Mouse (Mus musculus): Measurements from ENCODE around the gene Farsa.
A peak's percentile ranks its signal among the peaks of the same experiment; 100 is the strongest.
"Not testable (repeated sequence)": the region's sequence is repeated elsewhere in the genome, so short reads cannot be mapped to it uniquely, and the experiment has no call there.

The Farsa gene

DNA sequence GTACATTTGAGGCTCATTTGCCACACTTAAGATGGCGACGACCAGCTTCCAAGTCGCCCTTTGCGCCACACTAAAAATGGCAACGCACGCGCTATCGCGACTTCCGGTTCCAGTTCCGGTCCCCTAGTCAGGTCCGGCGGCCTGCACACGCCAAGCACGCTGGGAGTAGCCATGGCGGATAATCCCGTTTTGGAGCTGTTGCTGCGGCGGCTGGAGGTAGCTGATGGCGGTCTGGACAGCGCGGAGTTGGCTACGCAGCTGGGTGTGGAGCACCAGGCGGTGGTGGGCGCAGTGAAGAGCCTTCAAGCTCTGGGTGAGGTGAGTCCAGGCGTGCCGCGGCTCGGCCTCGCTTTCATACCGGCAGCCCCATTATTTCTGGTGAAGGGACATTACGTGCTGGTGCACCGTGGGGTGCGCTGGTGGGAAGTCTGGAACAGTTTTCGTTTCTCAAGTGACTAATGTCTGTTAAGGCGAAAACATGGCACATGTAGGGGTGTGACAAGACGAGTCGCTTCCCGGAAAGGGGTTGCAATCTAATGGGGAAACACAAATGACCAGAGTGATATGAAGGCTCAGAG is at the start of gene Farsa:
TSS of gene Farsa (plus strand) at position 126 of the 578 bp plus-strand sequence.
- peak; percentile 90 for DNase-seq (ENCODE audit: low read depth, low spot score)

DNA sequence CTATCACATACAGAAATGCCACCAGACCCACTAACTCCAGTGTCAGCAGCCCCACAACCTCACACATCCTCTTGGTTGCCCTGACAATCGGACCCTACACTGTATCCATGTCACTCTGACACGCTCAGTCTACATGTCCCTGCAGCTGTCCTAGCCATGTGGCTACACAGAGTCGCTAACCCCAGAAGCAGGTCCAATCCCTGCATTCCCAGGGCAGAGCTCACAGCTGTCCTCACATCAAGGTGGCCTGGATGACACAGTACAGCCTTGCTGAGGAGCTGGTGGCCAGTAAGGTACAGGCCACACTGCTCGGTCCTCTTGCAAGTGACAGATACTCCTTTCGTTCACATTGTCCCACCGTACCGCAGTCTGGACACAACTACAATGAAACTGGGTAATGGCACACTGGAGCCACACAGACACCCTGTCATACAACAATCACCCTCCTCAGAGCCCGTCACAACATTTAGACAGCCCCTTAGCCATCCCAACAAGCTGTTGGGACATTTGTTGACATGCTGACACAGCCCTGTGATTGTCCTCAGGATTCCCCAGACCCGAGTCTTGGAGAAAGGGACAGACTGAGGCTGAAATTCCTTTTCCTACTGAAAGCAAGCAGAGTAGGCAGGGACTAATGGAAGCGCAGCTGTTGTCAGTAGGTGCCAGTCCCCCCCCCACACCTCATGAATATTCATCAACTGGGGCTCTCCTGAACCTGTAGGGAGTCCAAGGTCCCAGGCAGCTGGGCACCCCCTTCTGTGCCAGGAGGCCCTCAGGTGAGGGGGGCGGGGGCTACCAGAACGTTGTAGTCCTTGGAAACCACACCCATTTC is 47.5 kb upstream of the Farsa start:
- no peak for DNase-seq (ENCODE audit: low read depth, low spot score)

- no peak for DNase-seq (ENCODE audit: low read depth, low spot score)
Measured at GRCm38 (mm10) chr8:84809941-84810280, 46.9 kb upstream of the Farsa start.

DNA sequence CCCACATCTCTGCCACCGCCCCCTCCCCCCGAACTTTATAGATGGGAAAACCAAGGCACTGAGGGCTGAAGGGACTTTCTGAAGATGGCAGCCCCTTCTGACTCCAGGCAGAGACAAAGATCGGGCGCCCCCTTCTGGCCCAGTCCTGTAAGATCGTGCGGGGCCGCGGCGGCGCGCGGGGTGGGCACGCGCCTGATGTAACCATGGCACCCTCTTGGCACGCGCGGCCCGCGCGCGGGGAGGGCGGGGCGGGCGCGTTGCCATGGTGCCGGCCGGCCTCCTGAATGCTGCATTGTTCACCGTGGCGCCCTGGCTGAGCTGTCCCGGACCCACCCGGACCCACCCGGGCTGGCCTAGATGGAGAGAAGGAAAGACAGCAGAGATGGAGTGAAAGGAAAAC is 45.9 kb upstream of the Farsa start:
- peak; percentile 85 for DNase-seq (ENCODE audit: low read depth, low spot score)

DNA sequence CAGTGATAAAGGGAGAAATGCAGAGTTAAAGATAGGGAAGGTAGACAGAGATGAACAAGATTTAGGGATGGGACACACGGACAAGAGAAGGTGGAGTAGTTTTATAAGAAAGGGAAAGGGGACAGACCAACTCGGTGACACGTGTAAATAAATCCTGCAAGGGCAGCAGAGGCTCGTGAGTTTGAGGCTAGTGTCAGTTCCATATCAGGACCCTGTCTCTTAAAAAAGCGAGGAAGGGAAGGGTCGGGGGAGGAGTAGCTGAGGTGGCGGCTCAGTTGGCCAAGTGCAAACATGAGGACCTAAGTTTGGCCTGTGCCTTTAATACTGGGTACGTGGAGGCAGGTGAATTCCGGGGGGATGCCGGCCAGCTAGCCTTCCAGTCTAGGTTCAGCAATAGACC is 45.5 kb upstream of the Farsa start:
- no peak for DNase-seq (ENCODE audit: low read depth, low spot score)

DNA sequence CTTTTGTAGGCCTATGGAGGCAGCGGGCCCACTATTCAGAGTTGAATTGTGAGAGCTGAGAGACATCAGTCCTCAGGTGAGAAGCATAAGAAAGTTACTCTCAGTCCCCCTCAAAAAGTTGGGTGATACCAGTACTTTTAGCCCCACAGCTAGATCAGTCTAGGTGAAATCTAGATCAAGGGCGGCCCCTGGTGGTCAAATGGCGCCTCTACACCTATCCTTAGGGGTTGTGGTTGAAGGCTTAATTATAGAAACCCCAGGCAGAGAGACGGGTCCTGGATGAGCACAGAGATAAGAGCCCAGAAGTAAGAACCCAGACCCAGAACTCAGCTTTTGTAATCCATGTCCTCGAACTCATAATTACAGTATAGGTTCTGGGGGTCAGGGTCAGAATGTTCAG is 43.7 kb upstream of the Farsa start:
- DNase-seq (ENCODE audit: low read depth, low spot score) = peak; percentile 81

DNA sequence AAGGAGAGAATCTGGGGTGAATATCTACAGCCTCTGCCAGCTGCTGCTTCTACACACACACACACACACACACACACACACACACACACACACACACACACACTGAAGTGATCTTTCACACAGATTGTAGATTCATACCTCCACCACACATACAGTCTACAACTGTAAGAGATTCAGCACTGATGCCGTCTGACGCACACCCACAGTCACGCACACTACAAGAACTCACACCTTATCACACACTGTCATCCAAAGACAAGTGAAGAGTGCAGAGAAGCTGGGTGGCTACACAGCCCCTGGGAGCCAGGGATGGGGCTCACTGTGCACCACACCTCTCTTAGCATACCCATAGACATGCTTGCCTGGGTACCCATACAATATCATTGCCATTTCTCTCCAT is 43.0 kb upstream of the Farsa start:
- DNase-seq (ENCODE audit: low read depth, low spot score) = no peak

GRCm38 (mm10) chr8:84814240-84814554 is 42.6 kb upstream of the Farsa start:
- no peak for DNase-seq (ENCODE audit: low read depth, low spot score)

DNA sequence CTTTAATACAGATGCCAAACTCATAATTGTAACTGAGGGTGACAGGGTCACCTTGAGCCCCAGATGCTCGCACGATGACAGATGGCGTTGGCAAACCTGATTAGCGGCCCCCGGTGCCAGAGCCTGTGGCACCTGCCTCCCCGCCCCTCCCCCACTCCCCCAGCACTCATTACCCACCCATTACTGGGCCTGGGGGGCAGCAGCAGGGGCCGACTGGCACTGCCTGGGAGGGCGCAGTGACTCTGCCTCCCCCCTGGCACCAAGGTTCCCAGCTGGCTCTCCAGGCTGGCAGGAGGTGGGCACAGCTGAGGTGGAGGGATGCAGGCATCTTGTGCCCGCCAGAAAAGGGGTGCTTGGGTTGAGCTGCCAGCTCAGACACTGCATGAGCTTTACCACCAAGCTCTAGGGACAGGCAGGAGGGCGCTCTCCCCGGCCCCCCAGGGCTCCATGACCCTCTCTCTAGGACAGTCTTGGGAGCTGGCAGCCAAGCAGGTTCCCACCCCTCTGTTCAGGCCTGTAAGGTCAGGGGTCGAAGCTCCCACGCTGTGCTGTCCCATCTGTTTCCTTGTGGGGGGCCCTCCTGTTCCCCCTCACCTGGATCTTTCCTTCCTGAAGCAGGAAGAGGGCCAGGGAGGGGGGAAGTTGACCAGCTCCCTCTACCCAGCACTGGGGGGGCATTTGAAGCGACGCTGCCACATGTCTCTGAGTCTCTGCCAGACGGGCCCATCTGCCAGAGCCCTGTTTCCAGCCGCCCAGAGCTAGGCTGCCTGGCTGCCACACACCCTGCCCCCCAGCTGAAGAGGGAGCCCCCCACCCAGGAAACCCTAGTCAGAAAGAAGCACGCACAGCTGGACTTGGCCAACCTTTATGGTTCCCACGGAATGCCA is 42.0 kb upstream of the Farsa start:
- no peak for DNase-seq (ENCODE audit: low read depth, low spot score)

- peak; percentile 86 for DNase-seq (ENCODE audit: low read depth, low spot score)
Measured at GRCm38 (mm10) chr8:84815547-84815946, 41.2 kb upstream of the Farsa start.

- DNase-seq (ENCODE audit: low read depth, low spot score) = no peak
Measured at GRCm38 (mm10) chr8:84816117-84816516, 40.7 kb upstream of the Farsa start.

DNA sequence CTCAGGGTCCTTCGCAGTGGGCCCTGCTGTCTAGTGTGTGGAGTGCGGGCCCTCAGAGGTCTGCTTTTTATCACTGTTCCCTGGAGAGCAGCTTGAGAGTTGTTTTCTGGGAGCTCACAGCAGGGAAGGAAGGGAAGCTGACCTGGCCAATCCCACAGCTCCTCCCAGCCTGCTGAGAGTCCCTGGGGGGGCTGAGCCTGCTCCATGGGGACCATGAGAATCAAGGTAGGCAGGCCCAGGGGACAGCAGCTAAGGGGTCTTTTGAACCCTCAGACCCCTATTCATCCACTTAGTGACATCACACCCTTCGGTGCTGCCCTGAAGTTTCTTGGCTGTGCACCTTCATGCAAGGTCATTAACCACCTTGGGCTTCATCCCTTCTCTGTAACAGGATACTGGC is 34.1 kb upstream of the Farsa start, which contains the start of gene Dand5:
TSS of gene Dand5 (minus strand) at position 101 of the 400 bp plus-strand sequence.
- no peak for DNase-seq (ENCODE audit: low read depth, low spot score)

- DNase-seq (ENCODE audit: low read depth, low spot score) = peak; percentile 81
Measured at GRCm38 (mm10) chr8:84823653-84824052, 33.1 kb upstream of the Farsa start.

DNA sequence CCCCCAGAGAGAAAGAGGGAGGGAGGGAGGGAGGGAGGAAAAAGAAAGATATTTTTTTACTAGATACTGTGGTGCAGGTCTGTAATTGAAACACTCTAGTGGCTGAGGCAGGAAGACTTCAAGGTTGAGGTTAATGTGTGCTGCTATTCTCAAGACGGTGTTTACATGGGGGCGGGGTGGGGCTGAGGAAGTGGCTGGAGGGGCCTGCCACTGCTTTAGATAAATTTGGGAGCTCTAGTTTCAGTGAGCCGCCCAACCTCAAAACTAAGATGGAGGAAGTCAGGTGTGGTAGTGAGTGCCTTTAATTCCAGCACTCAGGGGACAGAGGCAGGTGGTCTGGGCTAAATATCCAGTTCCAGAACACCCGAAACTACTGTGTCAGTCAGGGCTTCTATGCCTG is 31.2 kb upstream of the Farsa start:
- DNase-seq (ENCODE audit: low read depth, low spot score) = peak; percentile 72

DNA sequence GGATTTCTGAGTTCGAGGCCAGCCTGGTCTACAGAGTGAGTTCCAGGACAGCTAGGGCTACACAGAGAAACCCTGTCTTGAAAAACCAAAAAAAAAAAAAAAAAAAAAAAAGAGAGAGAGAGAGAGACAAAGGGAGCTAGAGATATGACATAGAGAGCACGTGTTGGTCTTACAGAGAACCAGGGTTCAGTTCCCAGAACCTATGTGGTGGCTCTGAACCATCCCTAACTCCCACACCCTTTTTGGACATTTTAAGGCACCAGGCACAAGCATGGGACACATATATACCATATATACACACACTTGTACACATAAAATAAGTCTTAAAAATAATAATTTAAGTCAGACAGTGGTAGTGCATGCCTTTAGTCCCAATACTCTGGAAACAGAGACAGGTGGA is 30.3 kb upstream of the Farsa start:
- DNase-seq (ENCODE audit: low read depth, low spot score) = not testable (repeated sequence)

DNA sequence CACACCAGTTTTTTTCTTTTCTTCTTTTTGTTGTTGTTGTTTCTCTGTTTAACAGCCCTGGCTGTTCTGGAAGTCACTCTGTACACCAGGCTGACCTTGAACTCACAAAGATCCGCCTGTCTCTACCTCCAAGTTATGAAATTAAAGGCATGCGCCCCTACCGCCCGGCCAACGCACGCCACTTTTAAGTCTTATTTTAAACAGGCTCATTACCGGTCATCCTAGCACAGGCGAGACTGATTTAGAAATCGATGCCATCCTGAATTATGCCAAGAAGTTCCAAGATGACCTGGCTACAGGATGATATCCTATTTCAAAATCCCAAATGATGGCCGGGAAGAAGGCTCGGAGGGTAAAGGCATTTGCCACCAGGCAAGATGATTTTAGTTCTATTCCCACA is 25.3 kb upstream of the Farsa start, which contains the start of gene Gadd45gip1:
TSS of gene Gadd45gip1 (plus strand) at position 33 of the 400 bp plus-strand sequence.
- DNase-seq (ENCODE audit: low read depth, low spot score) = peak; percentile 82

GRCm38 (mm10) chr8:84832034-84832717 is 24.6 kb upstream of the Farsa start:
- DNase-seq (ENCODE audit: low read depth, low spot score) = peak; percentile 89

DNA sequence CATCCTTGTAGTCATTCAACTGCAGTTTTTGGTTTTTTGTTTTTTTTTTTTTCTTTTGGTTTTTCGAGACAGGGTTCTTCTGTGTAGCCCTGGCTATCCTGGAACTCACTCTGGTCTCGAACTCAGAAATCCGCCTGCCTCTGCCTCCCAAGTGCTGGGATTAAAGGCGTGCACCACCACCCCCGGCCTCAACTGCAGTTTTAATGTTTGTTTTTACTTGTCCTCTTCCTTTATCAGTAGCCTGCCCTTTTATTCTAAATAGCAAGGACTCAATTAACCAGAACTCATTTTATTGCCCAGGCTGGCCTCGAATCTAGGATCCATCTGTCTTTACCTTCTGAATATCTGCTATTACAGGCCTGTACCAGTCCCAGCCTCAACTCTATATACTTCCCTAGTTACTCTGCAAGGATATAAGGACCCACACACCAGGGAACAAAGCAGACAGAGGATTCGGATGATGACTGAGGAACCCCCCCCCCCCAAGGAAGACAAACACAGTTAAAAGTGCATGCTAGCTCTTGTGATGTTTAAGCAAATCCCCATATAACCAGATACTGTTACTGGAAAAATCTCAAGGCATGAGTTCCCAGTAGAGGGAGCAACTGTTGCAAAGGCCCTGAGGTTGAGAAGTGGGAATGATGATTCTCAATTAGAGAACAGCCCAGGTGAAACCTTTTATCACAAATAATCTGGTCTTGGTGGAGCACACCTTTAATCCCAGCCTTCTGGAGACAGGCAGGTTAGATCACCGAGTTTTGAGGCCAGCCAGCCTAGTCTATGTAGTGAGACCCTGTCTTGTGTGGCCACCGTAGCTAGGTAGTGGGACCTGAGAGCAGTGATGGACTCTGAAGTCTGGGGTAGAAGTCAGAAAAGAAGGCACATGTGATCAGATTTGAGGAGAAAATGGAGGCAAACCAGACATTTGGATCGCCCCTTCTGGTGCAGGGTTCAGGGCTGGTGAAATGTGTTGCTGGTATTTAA is 23.7 kb upstream of the Farsa start:
- no peak for DNase-seq (ENCODE audit: low read depth, low spot score)

- no peak for DNase-seq (ENCODE audit: low read depth, low spot score)
Measured at GRCm38 (mm10) chr8:84834002-84834865, 22.6 kb upstream of the Farsa start.
